Comparison of ENCODE assay signal across 10 mouse cellular contexts in the genomic region with DNA sequence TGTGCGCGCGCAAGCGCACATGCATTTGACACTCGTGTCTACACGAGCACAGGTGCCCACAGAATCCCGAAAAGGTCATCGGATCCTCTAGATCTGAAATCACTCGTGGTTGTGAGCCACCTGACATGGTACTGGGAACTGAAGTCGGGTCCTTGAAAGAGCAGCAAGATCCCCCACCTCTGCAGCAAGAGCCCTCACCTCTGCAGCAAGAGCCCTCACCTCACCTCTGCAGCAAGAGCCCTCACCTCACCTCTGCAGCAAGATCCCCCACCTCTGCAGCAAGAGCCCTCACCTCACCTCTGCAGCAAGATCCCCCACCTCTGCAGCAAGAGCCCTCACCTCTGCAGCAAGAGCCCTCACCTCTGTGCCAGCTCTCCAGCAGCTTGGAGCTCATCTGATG. TPM values are rescaled to one million over a fixed set of nuclear protein-coding genes. Genes with fewer than 3 reads are reported as not detected.
DNase-seq lines count a peak whose midpoint lies in the region; ATAC-seq lines count a peak whose summit lies in the region.
"Not testable (repeated sequence)": the region's sequence is repeated elsewhere in the genome, so short reads cannot be mapped to it uniquely, and the experiment has no call there.
"Had no signal": no experiment of that assay in that cellular context is flagged by ENCODE, and none has a peak within 500 bp of the region (broad histone marks: within the 10 kb centered on the region; RNA-seq: fewer than 3 reads in every experiment).

No protein-coding gene starts in this region.

- H3K4me1 ChIP-seq in forebrain, embryonic 11.5 days (replicated peaks; ENCODE audit: control insufficient read depth, insufficient read depth, low read length), result not testable (repeated sequence)

- not testable (repeated sequence) for H3K36me3 ChIP-seq in forebrain, embryonic 11.5 days (ENCODE audit: control insufficient read depth, insufficient read depth, low read length)

- H3K4me3 ChIP-seq in forebrain, embryonic 11.5 days (ENCODE audit: low read depth, low read length), result not testable (repeated sequence)

- H3K4me2 ChIP-seq in forebrain, embryonic 11.5 days (ENCODE audit: low read depth, low read length, severe bottlenecking), result not testable (repeated sequence)

- not testable (repeated sequence) for H3K27ac ChIP-seq in forebrain, embryonic 11.5 days (ENCODE audit: low read depth, low read length)

- not testable (repeated sequence) for H3K27me3 ChIP-seq in forebrain, embryonic 11.5 days (ENCODE audit: control insufficient read depth, insufficient read depth, low read length)

- H3K9ac ChIP-seq in forebrain, embryonic 11.5 days (ENCODE audit: low read length), result not testable (repeated sequence)

- WGBS in forebrain, embryonic 11.5 days, result 87% methylated on average over 10 of the region's 10 CpGs

- not testable (repeated sequence) for H3K9me3 ChIP-seq in forebrain, embryonic 11.5 days (ENCODE audit: control insufficient read depth, low read length)

- ATAC-seq in forebrain, embryonic 11.5 days (replicated peaks; ENCODE audit: low FRiP score), result not testable (repeated sequence)

- peak; percentile 24 for DNase-seq in forebrain, embryonic 11.5 days (ENCODE audit: low spot score)
- peak; percentile 71 for DNase-seq in heart, adult 11 months

RNA-seq across cellular contexts. Expression of a gene that starts 12.7 kb away (rescaled TPM):
- 60.1 and 61.3 TPM in 2 replicates for polyA plus RNA-seq in forebrain, embryonic 11.5 days (2014; fragmentation: Nextera tagmentation; extraction: Ambion mirVana)

RNA-seq across cellular contexts. Expression of a gene that starts 46.9 kb away (rescaled TPM):
- polyA plus RNA-seq in forebrain, embryonic 11.5 days (2014; fragmentation: Nextera tagmentation; extraction: Ambion mirVana), result 0.99 and 1.1 TPM in 2 replicates
- polyA plus RNA-seq: activated CD4-positive, CD25-positive, alpha-beta regulatory T cell, adult 4 months; C2C12; CD4-positive, CD25-positive, alpha-beta regulatory T cell, adult 4 months; G1E; Patski had no signal

RNA-seq across cellular contexts. Expression of a gene that starts 50.1 kb away (rescaled TPM):
- 113 and 117 TPM in 2 replicates for polyA plus RNA-seq in forebrain, embryonic 11.5 days (2014; fragmentation: Nextera tagmentation; extraction: Ambion mirVana)

RNA-seq across cellular contexts. Expression of a gene that starts 56.4 kb away (rescaled TPM):
- not detected in 2 replicates for polyA plus RNA-seq in forebrain, embryonic 11.5 days (2014; fragmentation: Nextera tagmentation; extraction: Ambion mirVana)
- polyA plus RNA-seq: activated CD4-positive, CD25-positive, alpha-beta regulatory T cell, adult 4 months; adrenal gland, adult 2 months; brain, embryonic 14.5 days; C2C12; CD4-positive, CD25-positive, alpha-beta regulatory T cell, adult 4 months; cerebellum, adult 2 months; G1E; Patski had no signal
